Mouse (Mus musculus): ENCODE data around the gene Arfgap1.

DNA sequence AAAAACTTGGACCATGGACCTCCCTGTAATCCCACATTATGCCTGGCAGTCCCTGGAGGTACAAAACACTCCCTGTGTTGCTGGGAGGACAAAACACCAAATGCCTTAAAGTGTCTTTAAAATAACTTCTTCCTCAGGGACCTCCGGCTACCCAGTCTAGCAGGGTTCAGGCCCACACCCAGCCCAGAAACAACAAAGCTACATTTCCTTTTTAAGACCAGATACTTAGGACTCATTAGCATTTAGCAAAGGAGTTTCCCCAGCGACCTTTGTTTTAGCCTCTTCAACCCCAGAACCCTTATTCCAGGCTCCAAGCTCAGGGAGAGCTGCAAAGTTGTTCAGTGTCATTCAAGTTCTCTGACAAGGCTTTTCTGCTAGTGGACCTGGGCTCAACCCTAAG is 13.4 kb upstream of the Arfgap1 start:
- no peak for TF ChIP-seq EP300 (IDR thresholded peaks at IDR 0.05; ENCODE audit: insufficient read depth, low read depth, low read length)
- no peak for TF ChIP-seq CTCF (IDR thresholded peaks at IDR 0.05)
- no peak for TF ChIP-seq POLR2A (IDR thresholded peaks at IDR 0.05; ENCODE audit: insufficient read depth, low read depth, low read length)

Data from heart, adult 2 months (tissue).